Mouse (Mus musculus) layer of hippocampus, postnatal 10 days (tissue): ENCODE measurements around the gene Nrbf2. TPM values are rescaled to one million over a fixed set of nuclear protein-coding genes. Genes with fewer than 3 reads are reported as not detected.

Experiments used
- DNase-seq, 2 experiments: peaks; one replicate each; pipeline ENCODE4 v3.0.0; 2021; ENCODE audit warnings: low spot score in 2 of 2
- long read RNA-seq: library from polyadenylated mRNA; stranded (forward); transcript quantifications from one replicate; pipeline ENCODE4 v2.0.0, GENCODE M21; 2023
- total RNA-seq, 2 experiments: library from RNA; stranded (reverse); gene quantifications; 2 replicates each; pipeline ENCODE4 v1.2.3; 2021

Nrbf2 gene
- total RNA-seq = 10 to 100 TPM; 14.8 to 16.6 TPM
- long read RNA-seq, transcript Nrbf2-201 (4 exons, 1,813 nt) = major isoform, 30 of 35 reads
- long read RNA-seq, partial matches to known transcripts = 0 of 35 reads
- long read RNA-seq, other reads (novel, unspliced or antisense) = 5 of 35 reads

DNA sequence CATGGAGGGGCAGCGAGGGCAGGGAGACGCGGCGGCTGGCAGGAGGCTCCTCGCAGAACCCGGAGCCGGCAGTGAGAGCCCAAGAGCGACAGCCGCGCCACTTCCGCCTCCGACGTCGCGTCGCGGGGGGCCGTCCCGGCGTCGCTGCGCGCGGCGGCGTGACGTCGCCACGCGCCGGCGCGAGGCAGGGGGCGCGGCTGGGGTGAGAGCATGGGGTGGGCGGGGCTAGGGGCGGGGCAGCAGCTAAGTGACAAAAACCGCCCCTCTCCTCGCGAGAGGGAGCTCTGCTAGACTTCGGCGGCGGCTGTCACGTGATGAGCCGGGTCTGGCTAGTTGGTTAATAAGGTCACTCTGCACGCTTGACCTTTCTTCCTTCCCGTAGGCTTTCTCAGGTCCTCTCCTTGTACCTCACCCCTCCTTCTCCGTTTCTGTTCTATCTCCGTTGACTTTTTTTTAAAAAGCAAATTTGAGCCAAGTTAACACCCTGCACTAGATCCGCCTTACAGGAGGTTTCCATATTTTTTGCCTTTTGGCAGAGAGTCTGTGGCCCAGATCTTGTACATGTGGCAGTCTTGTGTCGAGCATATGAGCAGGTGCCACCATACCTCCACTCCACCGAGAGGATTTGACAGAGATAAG, at the start of gene Nrbf2:
Gene Nrbf2, minus strand, starts transcription at position 130 of the 639 bp plus-strand sequence.
- peak; percentile 76 to 83 for DNase-seq

GRCm38 (mm10) chr10:67330580-67330979, 45.5 kb upstream of the Nrbf2 start:
- no peak for DNase-seq

DNA sequence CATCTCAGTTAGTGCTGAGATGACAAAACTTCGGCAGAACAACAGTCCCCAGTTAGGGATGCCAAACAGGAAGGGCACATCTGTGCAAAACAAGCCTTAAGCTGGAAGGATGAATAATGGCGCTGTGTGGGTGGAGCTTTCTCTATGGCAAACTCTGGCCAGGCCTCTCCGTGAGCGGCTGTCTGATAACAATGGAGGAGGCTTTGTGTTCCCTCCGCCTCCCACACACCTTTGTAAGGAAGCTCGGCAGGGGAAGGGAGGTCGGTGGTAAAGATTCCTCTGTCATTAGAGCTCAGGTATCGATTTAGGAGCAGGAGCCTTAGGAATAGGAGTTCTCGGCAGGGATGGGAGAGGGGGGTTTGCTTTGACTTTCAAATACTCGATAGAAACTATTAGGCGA, 44.6 kb upstream of the Nrbf2 start:
- DNase-seq = no peak

- DNase-seq = no peak
Measured at GRCm38 (mm10) chr10:67328208-67328607, 43.1 kb upstream of the Nrbf2 start.

- DNase-seq = no peak
Measured at GRCm38 (mm10) chr10:67324036-67324435, 38.9 kb upstream of the Nrbf2 start.

DNA sequence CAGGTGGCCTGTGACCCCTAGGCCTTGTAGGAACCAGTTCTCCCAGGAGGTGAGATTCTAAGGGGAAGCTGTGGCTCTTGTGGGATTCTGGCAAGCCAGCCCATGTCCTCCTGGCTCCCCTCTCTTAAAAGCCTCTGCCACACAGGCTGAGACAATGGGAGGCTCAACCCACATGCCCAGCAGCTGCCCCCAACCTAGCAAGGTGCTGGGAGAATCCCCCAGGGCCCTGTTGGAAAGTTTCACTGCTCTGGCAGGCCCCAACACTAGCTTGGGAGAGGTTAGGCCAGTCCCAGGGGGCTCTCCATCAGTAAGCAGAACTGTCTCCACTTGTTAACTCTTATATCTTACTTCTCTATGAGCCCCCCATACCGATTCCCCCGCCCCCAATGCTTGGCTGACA, 36.3 kb upstream of the Nrbf2 start:
- no peak for DNase-seq

- no peak for DNase-seq
Measured at GRCm38 (mm10) chr10:67320207-67320859, 35.2 kb upstream of the Nrbf2 start.

GRCm38 (mm10) chr10:67319016-67319725, 34.1 kb upstream of the Nrbf2 start:
- no peak for DNase-seq

DNA sequence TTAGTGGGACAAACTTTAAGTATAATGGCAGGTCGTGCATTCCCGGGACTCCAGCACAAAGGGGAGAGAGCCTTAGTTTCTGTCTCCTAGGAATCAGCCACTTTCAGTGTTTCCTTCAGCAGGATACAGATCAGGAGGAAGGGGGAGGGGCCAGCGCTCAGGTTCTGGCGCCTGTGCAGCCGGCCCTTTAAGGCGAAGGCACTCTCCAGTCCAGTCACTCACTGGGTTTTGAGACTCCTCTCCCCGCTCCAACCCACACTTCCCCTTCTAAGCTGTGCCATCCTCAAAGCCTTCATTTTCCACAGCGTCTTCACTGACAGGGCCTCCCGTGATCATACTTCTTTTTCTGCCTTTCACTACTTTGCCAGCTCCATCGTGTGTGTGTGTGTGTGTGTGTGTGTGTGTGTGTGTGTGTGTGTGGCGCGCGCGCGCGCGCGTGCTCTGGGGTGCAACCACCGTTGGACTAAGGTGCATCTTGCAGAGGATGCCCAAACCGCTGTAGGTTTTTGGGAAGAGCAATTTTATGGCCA, 32.9 kb upstream of the Nrbf2 start:
- peak in 1 of 2 experiments; percentile 22 for DNase-seq

GRCm38 (mm10) chr10:67314811-67315435, 29.8 kb upstream of the Nrbf2 start:
- peak; percentile 69 for DNase-seq

DNA sequence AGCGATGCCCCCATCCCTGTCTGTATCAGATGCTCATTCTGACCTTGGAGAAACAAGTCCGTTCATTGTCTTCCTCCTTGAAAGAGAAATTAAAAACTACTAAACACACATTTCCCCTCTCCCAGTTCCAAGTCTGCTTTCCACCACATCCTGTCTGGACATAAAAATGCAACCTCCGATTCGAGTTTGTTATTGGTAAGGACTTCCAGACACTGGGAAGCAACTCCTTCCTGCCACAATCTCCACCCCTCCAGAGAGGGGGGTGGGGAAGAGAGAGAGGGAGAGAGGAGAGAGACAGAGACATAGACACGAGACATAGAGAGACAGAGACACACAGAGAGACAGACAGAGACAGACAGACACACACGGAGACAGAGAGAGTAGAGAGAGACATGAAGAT, 27.4 kb upstream of the Nrbf2 start:
- no peak for DNase-seq

DNA sequence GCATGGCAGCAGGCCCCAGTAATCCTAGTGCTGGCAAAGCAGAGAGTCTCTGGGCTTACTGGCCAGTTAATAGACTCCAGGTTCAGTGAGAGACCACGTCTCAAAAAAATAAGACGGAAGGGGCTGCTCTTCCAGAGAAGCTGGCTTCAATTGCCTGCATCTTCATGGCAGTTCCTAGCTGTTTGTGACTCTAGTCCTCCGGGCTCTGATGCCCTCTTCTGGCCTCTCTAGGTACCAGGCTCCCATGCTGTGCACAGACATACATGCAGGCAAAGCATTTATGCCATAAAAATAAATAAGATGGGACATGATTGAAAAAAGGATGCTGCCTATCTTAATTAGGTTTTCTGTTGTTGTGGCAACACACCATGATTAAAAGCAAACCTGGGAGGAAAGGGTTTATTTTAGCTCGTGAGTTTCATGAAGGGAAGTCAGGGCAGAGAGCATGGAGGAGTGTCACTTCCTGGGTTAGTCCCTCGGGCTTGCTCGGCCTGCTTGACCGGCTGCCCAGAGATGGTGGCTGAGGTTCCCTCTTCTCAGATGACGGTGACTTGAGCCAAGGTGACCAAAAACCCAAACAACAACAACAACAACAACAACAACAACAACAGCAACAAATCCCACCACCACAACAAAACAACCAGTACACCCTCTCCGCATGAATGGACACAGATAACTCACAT, 26.3 kb upstream of the Nrbf2 start:
- peak; percentile 69 to 75 for DNase-seq

DNA sequence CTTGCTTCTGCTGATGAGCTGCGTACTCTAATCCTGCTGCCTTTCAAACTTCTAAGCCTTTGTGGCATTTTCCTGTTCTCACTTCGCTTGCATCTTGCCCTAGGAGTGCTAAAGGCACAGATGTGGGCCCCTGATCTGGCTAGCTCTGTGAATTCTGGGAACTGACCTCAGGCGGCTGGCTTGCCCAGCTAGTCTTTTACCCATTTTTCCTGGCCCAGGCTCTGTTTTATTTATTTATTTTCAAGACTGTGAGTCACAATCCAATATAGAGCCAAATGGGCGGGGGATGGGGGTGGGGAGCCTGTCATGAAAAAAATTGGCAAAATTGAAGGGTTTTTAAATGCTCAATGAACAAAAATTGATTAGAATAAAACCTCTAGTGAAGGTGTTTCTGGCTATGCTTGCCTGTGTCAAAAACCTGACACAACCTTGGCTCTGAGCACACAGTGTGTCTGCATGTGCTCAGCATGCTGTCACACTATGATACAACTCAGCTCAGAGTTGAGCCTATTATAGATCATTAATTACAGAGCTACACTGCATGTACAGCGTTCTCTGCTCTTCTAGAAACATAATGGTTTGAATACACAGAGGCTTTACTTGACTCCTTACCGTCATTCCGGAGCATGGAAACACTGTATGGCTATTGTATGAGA, 24.5 kb upstream of the Nrbf2 start:
- DNase-seq = no peak

- DNase-seq = no peak
Measured at GRCm38 (mm10) chr10:67302340-67302739, 17.2 kb upstream of the Nrbf2 start.

DNA sequence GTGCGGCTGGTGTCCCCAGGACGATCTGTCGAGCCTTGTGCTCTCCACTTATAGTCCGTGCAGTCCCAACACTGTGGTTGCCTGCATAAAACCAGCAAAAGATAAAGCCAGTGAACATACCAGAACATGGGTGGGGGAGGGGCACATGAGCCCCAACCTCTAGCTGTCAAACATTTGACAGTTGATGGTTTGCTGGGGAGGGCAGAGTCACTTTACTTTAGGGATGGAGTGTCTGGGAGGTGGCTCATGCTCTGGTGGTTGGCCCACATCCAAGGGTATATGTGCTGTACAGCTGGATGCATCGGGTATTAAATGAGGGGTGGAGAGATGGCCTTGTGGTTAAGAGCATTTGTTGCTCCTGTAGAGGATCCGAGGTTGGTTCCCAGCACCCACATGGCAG, 15.9 kb upstream of the Nrbf2 start:
- DNase-seq = no peak

- DNase-seq = no peak
Measured at GRCm38 (mm10) chr10:67299285-67299684, 14.2 kb upstream of the Nrbf2 start.

- no peak for DNase-seq
Measured at GRCm38 (mm10) chr10:67298856-67299255, 13.8 kb upstream of the Nrbf2 start.

DNA sequence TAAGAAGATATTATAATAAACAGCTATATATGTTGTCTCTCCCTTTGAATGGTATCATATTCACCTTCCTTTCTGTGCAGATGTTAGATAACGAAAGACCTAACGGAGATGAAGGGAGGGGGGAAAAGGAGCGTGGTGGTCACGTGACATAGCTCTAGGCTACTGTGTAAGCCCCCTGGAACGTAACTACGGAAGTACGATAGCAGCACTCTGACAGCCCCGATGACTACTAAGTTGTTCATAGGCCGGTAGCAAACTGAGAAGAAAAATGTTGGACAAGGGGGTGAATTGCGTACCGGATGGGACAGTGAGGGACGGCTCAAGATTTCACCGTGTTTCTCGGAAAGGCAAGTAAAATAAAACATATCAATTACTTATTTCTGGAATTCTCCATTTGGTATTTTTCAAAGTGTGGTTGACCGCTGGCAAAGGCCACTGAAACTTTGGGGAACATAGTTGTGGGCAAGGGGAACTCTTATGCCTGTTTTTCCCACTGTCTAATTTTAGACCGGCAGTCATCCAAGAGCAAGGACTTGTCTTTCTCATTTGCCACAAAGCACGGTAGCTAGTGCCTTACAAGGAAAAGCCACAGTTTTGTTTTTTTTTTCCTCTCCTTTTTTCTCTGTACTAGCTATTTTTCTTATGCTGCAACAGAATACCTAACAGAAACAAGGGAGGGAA, 12.2 kb upstream of the Nrbf2 start:
- DNase-seq = no peak

GRCm38 (mm10) chr10:67296482-67297152, 11.5 kb upstream of the Nrbf2 start:
- no peak for DNase-seq
